9 mouse cellular contexts compared by ENCODE assay signal in genomic region chrX:11444261-11444725, GRCm38 (mm10).
DNase-seq lines count a peak whose midpoint lies in the region; ATAC-seq and TF ChIP-seq lines count a peak whose summit lies in the region.
"Had no signal": no experiment of that assay in that cellular context is flagged by ENCODE, and none has a peak within 500 bp of the region (broad histone marks: within the 10 kb centered on the region; RNA-seq: fewer than 3 reads in every experiment).

No protein-coding gene starts in this region.

- peak; percentile 17 to 39 for DNase-seq in lung, adult 18-20 months
- no peak for DNase-seq in lung, postnatal 10 days
- peak; percentile 34 to 43 for DNase-seq in cerebellum, postnatal 36 days
- peak; percentile 13 for DNase-seq in heart, postnatal 25 days (ENCODE audit: low spot score)
- peak; percentile 19 to 49 for DNase-seq in lung, postnatal 4 days
- no peak for DNase-seq in embryo, embryonic 10.5 days (ENCODE audit: low spot score)
- no peak for DNase-seq in midbrain, embryonic 11.5 days (ENCODE audit: low spot score, missing footprints)

- no peak overlapping the region for H3K4me2 ChIP-seq in intestine, postnatal 0 days (replicated peaks; ENCODE audit: low read depth)
- H3K4me2 ChIP-seq in midbrain, embryonic 11.5 days, result no peak overlapping the region
- H3K4me2 ChIP-seq: forebrain, embryonic 15.5 days had no signal

- no peaks in the 10 kb centered on the region for H3K27me3 ChIP-seq in intestine, postnatal 0 days (replicated peaks; ENCODE audit: control insufficient read depth, insufficient read depth, low read length)
- H3K27me3 ChIP-seq in midbrain, embryonic 11.5 days (ENCODE audit: control insufficient read depth, insufficient read depth, low read length), result peaks cover 3% of the 10 kb centered on the region; the same call in 1 of the 2 replicates
- H3K27me3 ChIP-seq: forebrain, embryonic 15.5 days had no signal

- H3K9me3 ChIP-seq in intestine, postnatal 0 days (ENCODE audit: control insufficient read depth), result no peaks in the 10 kb centered on the region
- no peaks in the 10 kb centered on the region for H3K9me3 ChIP-seq in midbrain, embryonic 11.5 days (ENCODE audit: control insufficient read depth, low read length)
- H3K9me3 ChIP-seq: forebrain, embryonic 15.5 days had no signal

- H3K36me3 ChIP-seq in intestine, postnatal 0 days (ENCODE audit: control insufficient read depth, insufficient read depth), result no peaks in the 10 kb centered on the region
- H3K36me3 ChIP-seq in midbrain, embryonic 11.5 days (ENCODE audit: control insufficient read depth, insufficient read depth, low read length), result no peaks in the 10 kb centered on the region
- H3K36me3 ChIP-seq: forebrain, embryonic 15.5 days had no signal

- no peaks in the 10 kb centered on the region for H3K4me1 ChIP-seq in intestine, postnatal 0 days (replicated peaks; ENCODE audit: control insufficient read depth, insufficient read depth, low read length)
- H3K4me1 ChIP-seq in midbrain, embryonic 11.5 days (ENCODE audit: control insufficient read depth, insufficient read depth, low read length), result no peaks in the 10 kb centered on the region
- H3K4me1 ChIP-seq: forebrain, embryonic 15.5 days had no signal

- H3K4me3 ChIP-seq in intestine, postnatal 0 days (ENCODE audit: low read depth, low read length), result no peak overlapping the region
- no peak overlapping the region for H3K4me3 ChIP-seq in midbrain, embryonic 11.5 days (ENCODE audit: low read depth, low read length)
- H3K4me3 ChIP-seq: forebrain, embryonic 15.5 days had no signal

- intact Hi-C loops in heart, postnatal 25 days (cut with DNase I), result no loop called here

- no peak overlapping the region for H3K27ac ChIP-seq in intestine, postnatal 0 days (ENCODE audit: low read depth, low read length)
- no peak overlapping the region for H3K27ac ChIP-seq in midbrain, embryonic 11.5 days (ENCODE audit: low read depth, low read length)
- H3K27ac ChIP-seq: forebrain, embryonic 15.5 days had no signal

- no peak overlapping the region for H3K9ac ChIP-seq in intestine, postnatal 0 days (ENCODE audit: low read depth, low read length)
- H3K9ac ChIP-seq in midbrain, embryonic 11.5 days (ENCODE audit: low read length), result no peak overlapping the region
- H3K9ac ChIP-seq: forebrain, embryonic 15.5 days had no signal

- WGBS in intestine, postnatal 0 days, result 67% methylated on average over 10 of the region's 10 CpGs
- 77% methylated on average over 10 of the region's 10 CpGs for WGBS in midbrain, embryonic 11.5 days

- no peak for TF ChIP-seq CTCF in intestine, postnatal 0 days (IDR thresholded peaks at IDR 0.05; ENCODE audit: low read depth)

- no peak for ATAC-seq in intestine, postnatal 0 days
- ATAC-seq in midbrain, embryonic 11.5 days (ENCODE audit: low FRiP score), result no peak
- ATAC-seq: forebrain, embryonic 15.5 days had no signal

Comparison
In these comparisons a context has a peak if more than half of its experiments do, and no peak if none do; other contexts are left out.
1. DNase-seq: peak in lung, adult 18-20 months (2 of 2), cerebellum, postnatal 36 days (2 of 2), heart, postnatal 25 days (single experiment) and lung, postnatal 4 days (2 of 2); none in lung, postnatal 10 days (single experiment), embryo, embryonic 10.5 days (single experiment) and midbrain, embryonic 11.5 days (single experiment).